Mouse (Mus musculus) G1E (cell line): Measurements from ENCODE around the gene Dqx1.

Experiments
- CTCF ChIP-seq: IDR thresholded peaks from 2 replicates; pipeline ENCODE4 v1.5.1; 2012; ENCODE audit warnings: low read depth, low read length, inconsistent platforms, mixed read lengths
- GATA1 ChIP-seq: IDR thresholded peaks from 2 replicates; pipeline ENCODE4 v1.6.1; 2012; ENCODE audit warnings: borderline replicate concordance, low read length, inconsistent platforms, mixed read lengths
- POLR2AphosphoS5 ChIP-seq: IDR thresholded peaks from 2 replicates; pipeline ENCODE4 v1.6.1; 2012; ENCODE audit warnings: low read depth, low read length, inconsistent platforms; ENCODE audit not compliant: insufficient replicate concordance

- TF ChIP-seq CTCF (no peak), POLR2AphosphoS5 (no peak), GATA1 (no peak)
These were observed 8.3 kb upstream of the Dqx1 start for GRCm38 (mm10) chr6:83049367-83049766.
